Mouse (Mus musculus) MEL (cell line): ENCODE measurements around the gene Slc44a1. TPM values are rescaled to one million over a fixed set of nuclear protein-coding genes. Genes with fewer than 3 reads are reported as not detected.
A peak's percentile ranks its signal among the peaks of the same experiment; 100 is the strongest.

Source experiments
- DNase-seq: peaks from one replicate; pipeline ENCODE4 v3.0.0; 2011; ENCODE audit warnings: low read depth, low spot score
- H3K27ac ChIP-seq: 2 replicates; pipeline ENCODE4 v1.5.1; 2012; ENCODE audit warnings: low read depth, mild to moderate bottlenecking, control low read depth, low read length, moderate library complexity; ENCODE audit not compliant: control insufficient read depth
- H3K27me3 ChIP-seq, 2 experiments: fragments of 150-350 bp in 1 of 2; sonication (generic) in 1 of 2; 2 replicates each; pipeline ENCODE4 v1.6.1; 2012; ENCODE audit warnings: low read length in 2 of 2, mild to moderate bottlenecking in 2 of 2, improper control_type of control experiment in 1 of 2, moderate library complexity in 1 of 2; ENCODE audit not compliant: insufficient read depth in 2 of 2, control insufficient read depth in 1 of 2
- H3K36me3 ChIP-seq, 2 experiments: 2 replicates each; pipeline ENCODE4 v1.6.1; 2012 to 2014; ENCODE audit warnings: low read length in 2 of 2, improper control_type of control experiment in 1 of 2, inconsistent platforms in 1 of 2, mild to moderate bottlenecking in 1 of 2; ENCODE audit not compliant: insufficient read depth in 2 of 2, control insufficient read depth in 1 of 2
- H3K4me1 ChIP-seq, 2 experiments: fragments of 150-350 bp in 1 of 2; sonication (generic) in 1 of 2; 2 replicates each; pipeline ENCODE4 v1.6.1; 2012; ENCODE audit warnings: low read length in 2 of 2, improper control_type of control experiment in 1 of 2, mild to moderate bottlenecking in 1 of 2; ENCODE audit not compliant: insufficient read depth in 2 of 2, control insufficient read depth in 1 of 2
- H3K4me3 ChIP-seq, 2 experiments: fragments of 150-350 bp in 1 of 2; sonication (generic) in 1 of 2; 2 replicates each; pipeline ENCODE4 v1.5.1; 2012; ENCODE audit warnings: low read depth in 2 of 2, low read length in 2 of 2, mild to moderate bottlenecking in 2 of 2, moderate library complexity in 2 of 2, control low read depth in 1 of 2, improper control_type of control experiment in 1 of 2; ENCODE audit not compliant: control insufficient read depth in 1 of 2, insufficient read depth in 1 of 2
- H3K79me2 ChIP-seq: 2 replicates; pipeline ENCODE4 v1.6.1; 2012; ENCODE audit warnings: mild to moderate bottlenecking, low read length, moderate library complexity; ENCODE audit not compliant: control insufficient read depth, poor library complexity, insufficient read depth
- H3K9ac ChIP-seq: 2 replicates; pipeline ENCODE4 v1.6.1; 2012; ENCODE audit warnings: low read depth, mild to moderate bottlenecking, control low read depth, low read length, moderate library complexity; ENCODE audit not compliant: control insufficient read depth, poor library complexity, severe bottlenecking
- H3K9me3 ChIP-seq: fragments of 150-350 bp; sonication (generic); replicated peaks from 2 replicates; pipeline ENCODE4 v1.6.1; 2012; ENCODE audit warnings: mild to moderate bottlenecking, low read length, improper control_type of control experiment, moderate library complexity; ENCODE audit not compliant: insufficient read depth
- BHLHE40 ChIP-seq: IDR thresholded peaks from 2 replicates; pipeline ENCODE4 v1.6.1; 2012; ENCODE audit warnings: low read depth, mild to moderate bottlenecking, inconsistent platforms, low read length, improper control_type of control experiment, borderline replicate concordance
- CHD1 ChIP-seq: IDR thresholded peaks from 2 replicates; pipeline ENCODE4 v1.6.1; 2012; ENCODE audit warnings: low read depth, mild to moderate bottlenecking, inconsistent platforms, low read length, improper control_type of control experiment
- CHD2 ChIP-seq: IDR thresholded peaks from 2 replicates; pipeline ENCODE4 v1.6.1; 2011; ENCODE audit warnings: low read length, improper control_type of control experiment
- E2F4 ChIP-seq: IDR thresholded peaks from 2 replicates; pipeline ENCODE4 v1.6.1; 2011; ENCODE audit warnings: low read depth, low read length, improper control_type of control experiment, borderline replicate concordance
- ELF1 ChIP-seq: IDR thresholded peaks from 2 replicates; pipeline ENCODE4 v1.6.1; 2014; ENCODE audit warnings: low read depth, mild to moderate bottlenecking, inconsistent platforms, low read length, improper control_type of control experiment, moderate library complexity
- EP300 ChIP-seq, 2 experiments: IDR thresholded peaks; 2 replicates each; pipeline ENCODE4 v1.6.1; 2011; ENCODE audit warnings: improper control_type of control experiment in 2 of 2, low read length in 2 of 2, low read depth in 1 of 2, mild to moderate bottlenecking in 1 of 2
- ETS1 ChIP-seq: IDR thresholded peaks from 2 replicates; pipeline ENCODE4 v1.6.1; 2012; ENCODE audit warnings: low read depth, mild to moderate bottlenecking, inconsistent platforms, low read length, improper control_type of control experiment, moderate library complexity
- GABPA ChIP-seq: IDR thresholded peaks from 2 replicates; pipeline ENCODE4 v1.6.1; 2012; ENCODE audit warnings: low read depth, mild to moderate bottlenecking, inconsistent platforms, low read length, improper control_type of control experiment, moderate library complexity
- GATA1 ChIP-seq: IDR thresholded peaks from 2 replicates; pipeline ENCODE4 v1.6.1; 2011; ENCODE audit warnings: low read depth, low read length, improper control_type of control experiment
- JUND ChIP-seq: IDR thresholded peaks from 2 replicates; pipeline ENCODE4 v1.6.1; 2011; ENCODE audit warnings: low read depth, mild to moderate bottlenecking, improper control_type of control experiment, low read length
- KAT2A ChIP-seq: conservative IDR thresholded peaks from 2 replicates; pipeline ENCODE4 v1.6.1; 2012; ENCODE audit warnings: low read depth, low read length, improper control_type of control experiment, inconsistent platforms
- MAFK ChIP-seq: IDR thresholded peaks from 2 replicates; pipeline ENCODE4 v1.6.1; 2011; ENCODE audit warnings: low read depth, mild to moderate bottlenecking, low read length, improper control_type of control experiment, borderline replicate concordance
- MAZ ChIP-seq: IDR thresholded peaks from 2 replicates; pipeline ENCODE4 v1.6.1; 2012; ENCODE audit warnings: low read depth, mild to moderate bottlenecking, inconsistent platforms, low read length, improper control_type of control experiment
- MEF2A ChIP-seq: IDR thresholded peaks from 2 replicates; pipeline ENCODE4 v1.6.1; 2014; ENCODE audit warnings: low read depth, mild to moderate bottlenecking, inconsistent platforms, low read length, improper control_type of control experiment; ENCODE audit not compliant: poor library complexity, insufficient replicate concordance, severe bottlenecking; ENCODE audit errors: extremely low read depth
- MYB ChIP-seq: IDR thresholded peaks from 2 replicates; pipeline ENCODE4 v1.6.1; 2011; ENCODE audit warnings: mild to moderate bottlenecking, low read depth, low read length, improper control_type of control experiment
- NELFE ChIP-seq: IDR thresholded peaks from 2 replicates; pipeline ENCODE4 v1.6.1; 2011; ENCODE audit warnings: low read depth, low read length, improper control_type of control experiment
- NRF1 ChIP-seq: IDR thresholded peaks from 2 replicates; pipeline ENCODE4 v1.6.1; 2014; ENCODE audit warnings: low read depth, mild to moderate bottlenecking, inconsistent platforms, low read length, improper control_type of control experiment, moderate library complexity; ENCODE audit not compliant: poor library complexity, insufficient read depth, severe bottlenecking
- POLR2AphosphoS5 ChIP-seq: IDR thresholded peaks from 2 replicates; pipeline ENCODE4 v1.6.1; 2012; ENCODE audit warnings: low read depth, borderline replicate concordance, mild to moderate bottlenecking, inconsistent platforms, low read length, moderate library complexity, mixed read lengths
- SIN3A ChIP-seq: IDR thresholded peaks from 2 replicates; pipeline ENCODE4 v1.6.1; 2012; ENCODE audit warnings: low read length, improper control_type of control experiment, inconsistent platforms
- TAL1 ChIP-seq: IDR thresholded peaks from 2 replicates; pipeline ENCODE4 v1.6.1; 2012; ENCODE audit warnings: mild to moderate bottlenecking, inconsistent platforms, low read length, moderate library complexity, mixed read lengths
- ZMIZ1 ChIP-seq: IDR thresholded peaks from 2 replicates; pipeline ENCODE4 v1.6.1; 2012; ENCODE audit warnings: low read depth, mild to moderate bottlenecking, inconsistent platforms, low read length, improper control_type of control experiment, moderate library complexity
- polyA plus RNA-seq, 2 experiments: library from polyadenylated mRNA; stranded (reverse) in 1 of 2; unstranded in 1 of 2; fragments of >175 nt in 1 of 2; fragments of >200 nt in 1 of 2; gene quantifications; 2 replicates each; pipeline versions ENCODE4 v1.2.1 to v1.2.4; 2012; ENCODE audit warnings: low replicate concordance in 2 of 2, low read depth in 1 of 2; ENCODE audit not compliant: insufficient read length in 2 of 2, insufficient read depth in 1 of 2, missing spikeins in 1 of 2
- total RNA-seq: library from RNA; depleted of rRNA; stranded (reverse); fragments of 300-350 nt; gene quantifications from 2 replicates; pipeline ENCODE4 v1.2.3, GENCODE M21; 2012

The Slc44a1 gene
- total and polyA plus RNA-seq, 3 experiments = 9.6 to 10.6 TPM; not detected in 1

DNA sequence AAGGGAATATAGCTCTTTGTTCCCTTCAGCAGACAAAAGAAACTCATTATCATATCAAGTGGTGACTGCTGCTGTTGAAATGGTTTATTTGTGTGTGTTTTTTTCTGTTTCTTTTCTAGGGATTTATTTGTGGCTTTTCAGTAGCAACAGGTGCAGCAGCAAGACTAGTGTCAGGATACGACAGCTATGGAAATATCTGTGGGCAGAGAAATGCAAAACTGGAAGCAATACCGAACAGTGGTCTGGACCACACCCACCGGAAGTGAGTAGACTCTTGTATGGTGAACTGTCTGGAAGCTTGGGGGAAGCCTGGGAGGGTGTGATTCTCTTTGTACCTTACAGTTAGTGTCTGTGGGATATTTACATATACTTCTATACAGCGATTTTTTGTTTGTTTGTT, 51.1 kb downstream of the Slc44a1 start:
- H3K27me3 ChIP-seq = no peaks in the 10 kb centered on the region
- no peaks in the 10 kb centered on the region; a peak in 2 of 4 replicates for H3K36me3 ChIP-seq
- peak; percentile 65 for DNase-seq
- H3K79me2 ChIP-seq = no peaks in the 10 kb centered on the region
- no peaks in the 10 kb centered on the region for H3K9me3 ChIP-seq
- H3K9ac ChIP-seq = no peak overlapping the region
- TF ChIP-seq CHD1 (no peak), JUND (no peak), CHD2 (no peak), TAL1 (no peak), MAFK (no peak), SIN3A (no peak)
- peak overlapping the region in 1 of 2 experiments; percentile 41; a peak in 2 of 4 replicates for H3K4me3 ChIP-seq
- H3K27ac ChIP-seq = no peak overlapping the region
- peaks cover 0 to 3% of the 10 kb centered on the region in 2 experiments; a peak in 3 of 4 replicates for H3K4me1 ChIP-seq

DNA sequence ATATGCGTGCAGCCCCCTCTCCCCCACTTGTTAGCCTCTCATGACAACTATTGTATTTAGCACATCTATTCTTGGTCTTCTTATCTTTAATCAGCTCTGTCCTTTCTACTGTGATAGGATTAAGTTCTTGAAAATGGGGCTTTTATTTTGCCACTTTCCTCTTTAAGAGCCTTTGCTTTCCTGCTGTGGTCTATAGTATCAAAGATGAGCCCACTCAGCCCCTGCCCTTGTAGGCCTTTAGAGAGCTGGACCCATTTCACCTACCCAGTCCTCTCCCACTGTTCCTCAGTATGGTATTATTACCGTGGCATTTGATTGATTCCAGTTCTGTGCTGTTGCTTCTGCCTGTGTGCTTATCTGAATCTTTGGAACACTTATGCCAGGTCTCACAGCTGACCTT, 55.4 kb downstream of the Slc44a1 start:
- H3K27me3 ChIP-seq = no peaks in the 10 kb centered on the region
- no peaks in the 10 kb centered on the region for H3K79me2 ChIP-seq
- peaks cover 0 to 3% of the 10 kb centered on the region in 2 experiments; a peak in 2 of 4 replicates for H3K4me1 ChIP-seq
- no peak overlapping the region for H3K27ac ChIP-seq
- H3K36me3 ChIP-seq = no peaks in the 10 kb centered on the region; a peak in 2 of 4 replicates
- DNase-seq = no peak
- H3K4me3 ChIP-seq = no peak overlapping the region
- no peak for TF ChIP-seq CHD2
- TF ChIP-seq KAT2A = no peak
- no peak for TF ChIP-seq MAZ
- no peak for TF ChIP-seq TAL1
- TF ChIP-seq POLR2AphosphoS5 = no peak
- TF ChIP-seq BHLHE40 = no peak
- TF ChIP-seq NRF1 = no peak
- TF ChIP-seq ETS1 = no peak
- no peak for TF ChIP-seq SIN3A
- no peak for TF ChIP-seq ZMIZ1
- TF ChIP-seq E2F4 = no peak
- no peak for TF ChIP-seq ELF1
- TF ChIP-seq JUND = no peak
- TF ChIP-seq MEF2A = no peak
- TF ChIP-seq GABPA = no peak
- no peak for TF ChIP-seq EP300 (IDR thresholded peaks at IDR 0.05; ENCODE audit: low read depth in 1 of 2, low read length in 2 of 2)
- TF ChIP-seq GATA1 = no peak
- TF ChIP-seq NELFE = no peak
- no peak for TF ChIP-seq MYB
- no peaks in the 10 kb centered on the region for H3K9me3 ChIP-seq
- H3K9ac ChIP-seq = no peak overlapping the region
